13 mouse cellular contexts compared by ENCODE assay signal in genomic region chr8:47482354-47483071, GRCm38 (mm10). TPM values are rescaled to one million over a fixed set of nuclear protein-coding genes. Genes with fewer than 3 reads are reported as not detected.
DNase-seq lines count a peak whose midpoint lies in the region; ATAC-seq lines count a peak whose summit lies in the region.
"Had no signal": no experiment of that assay in that cellular context is flagged by ENCODE, and none has a peak within 500 bp of the region (broad histone marks: within the 10 kb centered on the region; RNA-seq: fewer than 3 reads in every experiment).

No protein-coding gene starts in this region.

- WGBS in lung, embryonic 16.5 days, result 60% methylated on average over 12 of the region's 12 CpGs
- 67% methylated on average over 12 of the region's 12 CpGs for WGBS in kidney, embryonic 14.5 days
- 58% methylated on average over 12 of the region's 12 CpGs for WGBS in stomach, embryonic 15.5 days

- no peak overlapping the region for H3K4me2 ChIP-seq in lung, embryonic 16.5 days (ENCODE audit: low read depth, low read length)
- H3K4me2 ChIP-seq in kidney, embryonic 14.5 days (replicated peaks; ENCODE audit: low read depth, low read length), result 0 out of 2 replicates have a peak overlapping the region, but pooled peaks have one; percentile 10
- H3K4me2 ChIP-seq in stomach, embryonic 15.5 days, result no peak overlapping the region
- H3K4me2 ChIP-seq: limb, embryonic 13.5 days had no signal

- H3K4me3 ChIP-seq in lung, embryonic 16.5 days (ENCODE audit: low read length), result no peak overlapping the region
- H3K4me3 ChIP-seq in kidney, embryonic 14.5 days (ENCODE audit: low read length), result no peak overlapping the region
- H3K4me3 ChIP-seq in stomach, embryonic 15.5 days (replicated peaks), result no peak overlapping the region
- H3K4me3 ChIP-seq: heart, adult 2 months; limb, embryonic 13.5 days had no signal

- peak overlapping the region; percentile 24; the same call in 1 of the 2 replicates for H3K9ac ChIP-seq in lung, embryonic 16.5 days (ENCODE audit: low read length)
- no peak overlapping the region for H3K9ac ChIP-seq in kidney, embryonic 14.5 days (ENCODE audit: low read depth, low read length)
- no peak overlapping the region for H3K9ac ChIP-seq in stomach, embryonic 15.5 days
- H3K9ac ChIP-seq: limb, embryonic 13.5 days had no signal

- peaks cover 3% of the 10 kb centered on the region for H3K36me3 ChIP-seq in lung, embryonic 16.5 days (ENCODE audit: control insufficient read depth, insufficient read depth, low read length)
- no peaks in the 10 kb centered on the region for H3K36me3 ChIP-seq in kidney, embryonic 14.5 days (ENCODE audit: control insufficient read depth, insufficient read depth, low read length)
- 0 out of 2 replicates have a peak, but pooled peaks cover 4% of the 10 kb centered on the region for H3K36me3 ChIP-seq in stomach, embryonic 15.5 days

- H3K4me1 ChIP-seq in lung, embryonic 16.5 days (replicated peaks; ENCODE audit: control insufficient read depth, insufficient read depth, low read length), result peaks cover 10% of the 10 kb centered on the region
- no peaks in the 10 kb centered on the region for H3K4me1 ChIP-seq in kidney, embryonic 14.5 days (ENCODE audit: control insufficient read depth, insufficient read depth, low read length)
- no peaks in the 10 kb centered on the region for H3K4me1 ChIP-seq in stomach, embryonic 15.5 days
- H3K4me1 ChIP-seq: limb, embryonic 13.5 days had no signal

- H3K27me3 ChIP-seq in lung, embryonic 16.5 days (ENCODE audit: control insufficient read depth, insufficient read depth, low read depth, low read length), result no peaks in the 10 kb centered on the region
- no peaks in the 10 kb centered on the region for H3K27me3 ChIP-seq in kidney, embryonic 14.5 days (ENCODE audit: control insufficient read depth, insufficient read depth, low read length)
- no peaks in the 10 kb centered on the region for H3K27me3 ChIP-seq in stomach, embryonic 15.5 days (replicated peaks)
- H3K27me3 ChIP-seq: limb, embryonic 13.5 days had no signal

- peaks cover 4% of the 10 kb centered on the region for H3K9me3 ChIP-seq in lung, embryonic 16.5 days (ENCODE audit: control insufficient read depth, low read length)
- H3K9me3 ChIP-seq in kidney, embryonic 14.5 days (ENCODE audit: control insufficient read depth, low read length), result peaks cover 4% of the 10 kb centered on the region; the same call in 1 of the 2 replicates
- H3K9me3 ChIP-seq in stomach, embryonic 15.5 days, result no peaks in the 10 kb centered on the region

- peak; percentile 75 for ATAC-seq in lung, embryonic 16.5 days (ENCODE audit: low read depth)
- peak; percentile 85; the same call in 1 of the 2 replicates for ATAC-seq in kidney, embryonic 14.5 days (ENCODE audit: low FRiP score, low TSS enrichment)
- ATAC-seq in stomach, embryonic 15.5 days (ENCODE audit: insufficient read depth, low FRiP score, low read depth), result peak; percentile 82
- ATAC-seq: activated CD4-positive, CD25-positive, alpha-beta regulatory T cell, adult 4 months had no signal

- peak; percentile 12 for DNase-seq in embryo, embryonic 10.5 days (ENCODE audit: low spot score)
- no peak for DNase-seq in embryo, embryonic 10 days (ENCODE audit: low spot score)
- no peak for DNase-seq in lung, postnatal 25 days (ENCODE audit: low spot score)
- no peak for DNase-seq in heart, adult 11 months
- no peak for DNase-seq in cerebellum, postnatal 36 days
- DNase-seq: cerebellum, postnatal 25 days; heart, adult 2 months had no signal

- H3K27ac ChIP-seq in lung, embryonic 16.5 days (ENCODE audit: low read length), result peak overlapping the region; percentile 61
- H3K27ac ChIP-seq in kidney, embryonic 14.5 days (ENCODE audit: low read depth, low read length), result peak overlapping the region; percentile 73
- peak overlapping the region; percentile 48; the same call in 1 of the 2 replicates for H3K27ac ChIP-seq in stomach, embryonic 15.5 days
- H3K27ac ChIP-seq: heart, adult 2 months; limb, embryonic 13.5 days; macrophage had no signal

RNA-seq across cellular contexts. Expression of gene Stox2, which starts 36.4 kb away (rescaled TPM):
- polyA plus RNA-seq in lung, embryonic 16.5 days (2015; fragmentation: Nextera tagmentation; extraction: Ambion mirVana), result 10.7 and 11.6 TPM in 2 replicates
- 12.2 and 16.4 TPM in 2 replicates for polyA plus RNA-seq in kidney, embryonic 14.5 days (2014; fragmentation: Nextera tagmentation; extraction: Ambion mirVana)
- 11.6 and 13.7 TPM in 2 replicates for polyA plus RNA-seq in stomach, embryonic 15.5 days (2015; fragmentation: Nextera tagmentation; extraction: Ambion mirVana)
- polyA plus RNA-seq: activated CD4-positive, CD25-positive, alpha-beta regulatory T cell, adult 4 months; macrophage had no signal

RNA-seq across cellular contexts. Expression of gene Trappc11, which starts 50.8 kb away (rescaled TPM):
- 28.2 and 30.5 TPM in 2 replicates for polyA plus RNA-seq in lung, embryonic 16.5 days (2015; fragmentation: Nextera tagmentation; extraction: Ambion mirVana)
- polyA plus RNA-seq in kidney, embryonic 14.5 days (2014; fragmentation: Nextera tagmentation; extraction: Ambion mirVana), result 19.2 and 37.5 TPM in 2 replicates
- polyA plus RNA-seq in stomach, embryonic 15.5 days (2015; fragmentation: Nextera tagmentation; extraction: Ambion mirVana), result 26.0 and 27.1 TPM in 2 replicates

RNA-seq across cellular contexts. Expression of gene Rwdd4a, which starts 51.0 kb away (rescaled TPM):
- polyA plus RNA-seq in lung, embryonic 16.5 days (2015; fragmentation: Nextera tagmentation; extraction: Ambion mirVana), result 31.3 and 35.1 TPM in 2 replicates
- polyA plus RNA-seq in kidney, embryonic 14.5 days (2014; fragmentation: Nextera tagmentation; extraction: Ambion mirVana), result 31.9 and 45.4 TPM in 2 replicates
- 35.4 and 40.0 TPM in 2 replicates for polyA plus RNA-seq in stomach, embryonic 15.5 days (2015; fragmentation: Nextera tagmentation; extraction: Ambion mirVana)
